Mouse (Mus musculus): ENCODE data around the gene Lrp2. TPM values are rescaled to one million over a fixed set of nuclear protein-coding genes. Genes with fewer than 3 reads are reported as not detected.

The Lrp2 gene
- 2.8 and 5.0 TPM in 2 replicates for polyA plus RNA-seq (2012; rRNA removed)

DNA sequence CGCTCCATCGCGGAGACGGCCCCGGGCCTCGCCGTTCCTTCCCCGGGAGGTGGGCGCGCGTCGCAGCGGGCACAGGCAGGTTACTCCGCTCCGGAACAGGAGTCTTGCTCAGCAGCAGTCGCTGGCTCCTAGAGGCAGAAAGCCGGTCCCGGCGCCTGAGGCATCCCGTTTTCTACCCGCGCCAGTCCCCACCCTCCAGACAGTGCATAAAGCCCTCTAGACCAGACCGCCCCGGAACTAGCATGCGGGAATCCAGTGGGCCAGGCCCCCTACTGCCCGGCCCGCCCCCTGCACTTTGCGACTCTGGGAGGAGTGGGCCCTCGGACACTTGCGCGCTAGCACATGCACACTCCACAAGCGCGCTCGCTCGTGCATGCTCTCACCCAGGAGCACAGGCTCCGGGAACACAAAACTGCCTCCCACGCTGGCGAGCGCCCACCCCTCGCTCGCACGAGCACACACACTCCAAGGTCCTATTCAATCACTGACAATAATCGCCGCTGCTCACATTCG lies at the start of gene Lrp2:
TSS of gene Lrp2 (minus strand) at position 180 of the 513 bp plus-strand sequence.

DNA sequence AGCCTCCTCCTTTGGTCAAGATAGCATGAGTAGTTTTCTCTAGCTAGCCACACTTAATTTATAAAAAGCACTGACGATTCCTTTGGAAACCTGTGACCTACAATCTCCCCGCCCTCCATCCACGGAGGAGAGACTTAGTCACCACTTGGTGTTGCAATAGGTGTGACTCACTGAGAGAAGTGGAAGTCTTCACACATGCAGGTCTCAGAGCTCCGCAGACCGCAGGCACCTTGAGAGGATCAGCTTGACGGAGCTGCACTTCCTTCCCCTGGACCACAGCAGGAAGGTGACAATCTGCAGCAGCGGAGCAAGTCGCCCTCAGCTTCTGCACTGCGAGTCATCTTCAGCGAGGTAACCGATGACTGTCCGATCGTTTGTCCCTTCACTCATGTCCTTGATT lies 205.6 kb downstream of the Lrp2 start, which contains the start of gene Dhrs9:
TSS of gene Dhrs9 (plus strand) at position 165 of the 400 bp plus-strand sequence.

Other genes starting within 250 kb of the Lrp2 start
- gene Abcb11, start 243.4 kb downstream of the Lrp2 start, polyA plus RNA-seq (2012; rRNA removed) = 0.04 and 0.10 TPM in 2 replicates
- 0.01 TPM in 1 of 2 replicates, not detected in the other for gene Dhrs9, start 205.6 kb downstream of the Lrp2 start, polyA plus RNA-seq (2012; rRNA removed)
- gene Bbs5, start 61.1 kb upstream of the Lrp2 start, polyA plus RNA-seq (2012; rRNA removed) = 14.1 and 26.3 TPM in 2 replicates
- gene Klhl41, start 84.1 kb upstream of the Lrp2 start, polyA plus RNA-seq (2012; rRNA removed) = 0.56 and 4.9 TPM in 2 replicates
- 12.6 and 14.5 TPM in 2 replicates for gene Fastkd1, start 127.5 kb upstream of the Lrp2 start, polyA plus RNA-seq (2012; rRNA removed)
- 35.4 and 43.0 TPM in 2 replicates for gene Ppig, start 136.5 kb upstream of the Lrp2 start, polyA plus RNA-seq (2012; rRNA removed)
- 5.0 and 8.8 TPM in 2 replicates for gene Ccdc173, start 203.5 kb upstream of the Lrp2 start, polyA plus RNA-seq (2012; rRNA removed)
- gene Phospho2, start 203.6 kb upstream of the Lrp2 start, polyA plus RNA-seq (2012; rRNA removed) = 27.8 and 55.6 TPM in 2 replicates
- gene Klhl23, start 235.9 kb upstream of the Lrp2 start, polyA plus RNA-seq (2012; rRNA removed) = 19.9 and 29.1 TPM in 2 replicates

Data from central nervous system, embryonic 11.5 days (tissue).